Mouse (Mus musculus) liver, embryonic 16.5 days (tissue): ENCODE results near the gene Sorbs2. TPM values are rescaled to one million over a fixed set of nuclear protein-coding genes. Genes with fewer than 3 reads are reported as not detected.

ENCODE experiments used
- ATAC-seq: fragments of 200-750 bp; cut with Nextera tagmentation; 2 replicates; pipeline ENCODE4 v1.8.0; 2017; ENCODE audit warnings: low read depth, mild to moderate bottlenecking, moderate number of reproducible peaks, moderate library complexity
- H3K27ac ChIP-seq: fragments of 300-500 bp; sonication (generic); 2 replicates; pipeline ENCODE4 v1.5.1; 2014; ENCODE audit warnings: mild to moderate bottlenecking, low read length
- H3K27me3 ChIP-seq: fragments of 300-500 bp; sonication (generic); 2 replicates; pipeline ENCODE4 v1.6.1; 2014; ENCODE audit warnings: low read depth, low read length, mixed read lengths; ENCODE audit not compliant: control insufficient read depth, insufficient read depth
- H3K36me3 ChIP-seq: fragments of 300-500 bp; sonication (generic); 2 replicates; pipeline ENCODE4 v1.6.1; 2014; ENCODE audit warnings: mild to moderate bottlenecking; ENCODE audit not compliant: control insufficient read depth, insufficient read depth
- H3K4me1 ChIP-seq: fragments of 300-500 bp; sonication (generic); 2 replicates; pipeline ENCODE4 v1.6.1; 2014; ENCODE audit warnings: low read depth, low read length, mixed read lengths; ENCODE audit not compliant: control insufficient read depth
- H3K4me2 ChIP-seq: fragments of 300-500 bp; sonication (generic); 2 replicates; pipeline ENCODE4 v1.6.1; 2014; ENCODE audit warnings: low read depth, low read length, mixed read lengths
- H3K4me3 ChIP-seq: fragments of 300-500 bp; sonication (generic); 2 replicates; pipeline ENCODE4 v1.5.1; 2014; ENCODE audit warnings: low read depth, mild to moderate bottlenecking, low read length
- H3K9ac ChIP-seq: fragments of 300-500 bp; sonication (generic); 2 replicates; pipeline ENCODE4 v1.6.1; 2014; ENCODE audit warnings: low read depth, low read length
- H3K9me3 ChIP-seq: fragments of 300-500 bp; sonication (generic); replicated peaks from 2 replicates; pipeline ENCODE4 v1.6.1; 2016; ENCODE audit warnings: low read length; ENCODE audit not compliant: control insufficient read depth
- WGBS: fragments of 180-500 bp; shearing (Covaris S2); extraction: QIAGEN DNeasy Blood & Tissue Kit; methylation state at CpG from one replicate; pipeline ENCODE4 v1.1.7; 2014; ENCODE audit not compliant: insufficient replicate concordance; 5-methylcytosine and 5-hydroxymethylcytosine counted together
- polyA plus RNA-seq: library from polyadenylated mRNA; unstranded; fragments of >200 nt; fragmentation: Nextera tagmentation; extraction: Ambion mirVana; gene quantifications from 2 replicates; pipeline ENCODE4 v1.2.1, GENCODE M21; 2015

Gene Sorbs2
- polyA plus RNA-seq, 1 experiment from 2014 or later = 13.7 TPM

DNA sequence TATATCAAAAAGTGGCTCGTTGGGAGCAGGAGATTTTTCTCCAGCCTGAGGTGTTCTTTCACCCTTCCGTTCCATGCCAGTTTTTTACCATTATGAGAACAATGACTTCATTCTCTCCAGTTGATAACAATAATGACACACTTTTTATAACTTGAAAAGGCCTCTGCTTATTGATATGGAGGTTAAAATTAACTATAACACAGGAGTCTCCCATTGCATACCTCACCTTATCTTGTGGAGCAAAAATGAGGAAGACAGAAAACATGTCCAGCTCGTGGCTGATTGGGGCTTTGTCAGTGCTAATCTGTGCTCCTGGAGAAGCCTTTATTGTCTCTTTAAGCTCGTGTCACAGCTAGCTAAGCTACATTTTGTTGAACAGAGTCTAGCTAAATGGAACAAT is 77.6 kb downstream of the Sorbs2 start:
- Histone ChIP-seq H3K4me2 (no peak overlapping the region), H3K27me3 (no peaks in the 10 kb centered on the region), H3K4me3 (no peak overlapping the region), H3K9ac (no peak overlapping the region), H3K27ac (no peak overlapping the region), H3K36me3 (no peaks in the 10 kb centered on the region), H3K4me1 (no peaks in the 10 kb centered on the region), H3K9me3 (no peaks in the 10 kb centered on the region)
- no peak for ATAC-seq
- WGBS = 42% methylated on average over 4 of the region's 4 CpGs

DNA sequence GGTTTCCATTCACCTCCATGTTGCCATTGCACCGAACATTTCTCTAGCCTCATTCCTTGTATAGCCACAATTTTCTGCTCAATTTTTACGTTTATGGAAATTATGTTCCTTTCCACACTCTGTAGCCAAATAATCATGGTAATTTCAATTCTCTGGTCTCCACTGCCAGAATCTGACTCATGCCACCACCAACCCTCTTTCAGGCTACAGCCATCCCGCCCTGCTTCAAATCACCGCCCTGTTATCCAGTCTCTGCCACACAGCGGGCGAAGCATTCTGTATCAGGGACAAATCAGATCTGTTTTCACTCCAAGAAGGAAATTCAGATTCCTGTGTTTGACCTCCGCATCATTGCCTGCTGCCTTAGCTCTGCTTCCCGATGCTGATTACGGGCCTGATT is 79.4 kb downstream of the Sorbs2 start:
- Histone ChIP-seq H3K27ac (no peak overlapping the region), H3K4me3 (no peak overlapping the region), H3K9ac (no peak overlapping the region), H3K4me1 (no peaks in the 10 kb centered on the region), H3K36me3 (no peaks in the 10 kb centered on the region), H3K9me3 (no peaks in the 10 kb centered on the region), H3K4me2 (no peak overlapping the region), H3K27me3 (no peaks in the 10 kb centered on the region)
- WGBS = 72% methylated on average over 9 of the region's 9 CpGs
- no peak for ATAC-seq

DNA sequence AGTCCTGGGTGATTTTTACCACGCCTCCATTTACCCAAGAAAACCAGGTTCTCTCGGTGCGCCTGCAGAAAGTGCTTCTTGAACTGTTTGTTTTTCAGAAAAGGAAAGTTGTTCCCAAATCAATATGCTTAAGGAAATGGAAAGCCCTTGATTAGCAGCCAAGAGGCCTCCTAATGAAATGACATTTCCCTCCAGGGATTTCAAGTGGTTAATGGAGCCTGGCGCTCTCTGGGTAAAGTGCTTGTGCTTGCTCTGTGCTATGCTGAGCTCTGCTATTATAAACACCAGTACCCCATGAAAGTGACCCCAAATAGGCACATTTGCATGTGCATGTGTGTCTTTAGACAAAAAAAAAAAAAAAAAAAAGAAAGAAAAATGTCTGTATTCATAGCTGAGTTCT is 84.3 kb downstream of the Sorbs2 start:
- Histone ChIP-seq H3K4me2 (no peak overlapping the region), H3K4me1 (no peaks in the 10 kb centered on the region), H3K4me3 (no peak overlapping the region), H3K27ac (no peak overlapping the region), H3K9me3 (no peaks in the 10 kb centered on the region), H3K27me3 (no peaks in the 10 kb centered on the region), H3K36me3 (no peaks in the 10 kb centered on the region), H3K9ac (no peak overlapping the region)
- no peak for ATAC-seq
- WGBS = 69% methylated on average over 4 of the region's 4 CpGs

DNA sequence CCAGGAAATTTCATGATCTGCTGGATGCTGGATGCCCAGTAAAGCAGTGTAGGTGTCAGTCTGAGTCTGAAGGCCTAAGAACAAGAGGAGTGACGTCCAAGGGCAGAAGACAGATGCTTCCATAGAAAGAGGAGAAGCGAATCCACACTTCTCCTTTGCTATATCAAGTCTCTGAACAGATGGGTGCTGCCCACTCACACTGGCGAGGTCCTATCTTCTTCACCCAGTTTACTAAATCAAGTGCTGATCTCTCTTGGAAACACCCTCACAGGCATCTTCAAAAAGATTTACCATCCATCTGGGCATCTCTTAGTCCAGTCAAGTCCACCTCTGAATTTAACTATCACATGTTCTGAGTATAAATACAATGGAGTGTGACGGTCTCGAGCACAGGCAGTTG is 86.1 kb downstream of the Sorbs2 start:
- Histone ChIP-seq H3K9me3 (no peaks in the 10 kb centered on the region), H3K4me1 (no peaks in the 10 kb centered on the region), H3K4me3 (no peak overlapping the region), H3K9ac (no peak overlapping the region), H3K27ac (no peak overlapping the region), H3K36me3 (no peaks in the 10 kb centered on the region), H3K4me2 (no peak overlapping the region), H3K27me3 (no peaks in the 10 kb centered on the region)
- 51% methylated on average over 5 of the region's 5 CpGs for WGBS
- no peak for ATAC-seq

DNA sequence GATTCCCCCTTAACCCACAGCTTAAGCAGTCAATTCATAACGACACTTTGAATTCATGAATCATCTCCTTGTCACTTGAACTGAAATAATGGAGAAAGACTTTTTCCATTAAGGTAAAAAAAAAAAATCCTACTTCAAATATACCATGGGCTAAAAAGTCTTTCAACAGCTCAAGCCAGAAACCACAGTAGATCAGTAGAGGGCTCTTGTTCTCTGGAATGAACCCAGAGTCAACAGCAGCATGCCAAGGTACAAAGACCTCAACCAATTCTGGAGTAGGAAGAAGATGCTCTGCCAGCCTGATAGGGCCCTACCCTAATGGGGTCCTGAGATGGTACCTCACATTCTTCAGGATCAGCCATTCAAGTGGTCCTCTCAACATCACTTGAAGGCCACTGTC is 88.4 kb downstream of the Sorbs2 start:
- 41% methylated on average over 1 of the region's 1 CpGs for WGBS
- H3K36me3 ChIP-seq = no peaks in the 10 kb centered on the region
- no peak overlapping the region for H3K4me2 ChIP-seq
- ATAC-seq = no peak
- H3K27me3 ChIP-seq = no peaks in the 10 kb centered on the region
- no peaks in the 10 kb centered on the region for H3K9me3 ChIP-seq
- no peak overlapping the region for H3K27ac ChIP-seq
- H3K4me3 ChIP-seq = no peak overlapping the region
- no peaks in the 10 kb centered on the region for H3K4me1 ChIP-seq
- H3K9ac ChIP-seq = no peak overlapping the region

DNA sequence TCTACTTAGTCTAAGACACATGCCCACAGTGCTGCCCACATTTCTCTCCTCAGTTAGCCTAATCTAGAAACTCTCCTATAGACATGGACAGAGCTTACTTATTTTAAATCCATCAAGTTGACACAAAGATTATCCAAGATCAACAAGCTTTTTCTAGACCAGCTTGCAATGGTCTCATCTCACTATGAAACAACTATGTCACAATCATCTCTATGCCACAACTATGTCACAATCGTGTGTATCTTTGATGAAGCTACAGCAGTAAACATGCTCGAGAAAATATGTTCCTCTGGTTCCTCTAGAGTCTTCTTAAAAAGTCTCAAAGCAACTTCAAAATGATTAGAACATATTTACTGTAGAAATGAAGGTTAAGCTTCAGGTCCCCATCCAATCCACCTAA is 89.0 kb downstream of the Sorbs2 start:
- 49% methylated on average over 2 of the region's 2 CpGs for WGBS
- Histone ChIP-seq H3K4me2 (no peak overlapping the region), H3K36me3 (no peaks in the 10 kb centered on the region), H3K4me3 (no peak overlapping the region), H3K27me3 (no peaks in the 10 kb centered on the region), H3K9ac (no peak overlapping the region), H3K27ac (no peak overlapping the region), H3K9me3 (no peaks in the 10 kb centered on the region), H3K4me1 (no peaks in the 10 kb centered on the region)
- ATAC-seq = no peak

DNA sequence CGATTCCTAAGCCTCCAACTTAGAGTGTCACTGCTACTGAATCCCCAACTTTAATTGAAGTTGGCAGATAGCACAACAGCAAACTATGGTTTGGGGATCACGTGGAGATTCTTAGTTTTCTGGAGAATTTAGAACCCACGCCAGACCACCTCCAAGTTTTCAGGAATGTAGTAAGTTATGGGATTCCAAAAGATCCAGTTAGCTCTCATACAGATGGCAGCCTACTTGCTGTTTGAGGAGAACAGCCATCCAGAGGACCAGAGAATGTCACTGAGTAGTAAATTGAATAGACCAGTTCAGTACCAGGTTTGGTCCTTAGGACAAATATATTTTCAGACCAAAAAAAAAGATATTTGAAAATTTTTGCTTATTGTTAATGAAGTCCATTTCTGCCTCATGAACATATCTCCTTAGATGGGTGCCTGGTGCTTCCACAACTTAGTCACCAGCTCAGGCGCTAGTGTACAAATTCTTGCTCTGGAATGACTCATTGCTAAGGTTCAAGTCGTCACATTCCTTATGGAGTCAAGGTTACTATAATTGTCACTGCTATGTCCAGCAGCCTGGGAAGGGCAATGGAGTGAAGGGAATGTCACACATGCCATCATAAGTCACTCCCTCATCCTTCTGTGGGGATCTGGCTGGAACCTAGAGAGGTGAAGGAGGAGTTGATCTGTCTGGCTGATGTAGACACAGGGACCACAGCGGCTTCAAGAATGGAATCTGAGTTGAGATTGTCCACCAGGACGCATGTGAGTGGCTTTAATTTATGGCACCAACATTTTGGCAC is 90.2 kb downstream of the Sorbs2 start:
- Histone ChIP-seq H3K27ac (no peak overlapping the region), H3K4me3 (no peak overlapping the region), H3K36me3 (no peaks in the 10 kb centered on the region), H3K27me3 (no peaks in the 10 kb centered on the region), H3K9me3 (no peaks in the 10 kb centered on the region), H3K4me1 (no peaks in the 10 kb centered on the region), H3K9ac (no peak overlapping the region), H3K4me2 (no peak overlapping the region)
- ATAC-seq = no peak
- WGBS = 57% methylated on average over 7 of the region's 7 CpGs

DNA sequence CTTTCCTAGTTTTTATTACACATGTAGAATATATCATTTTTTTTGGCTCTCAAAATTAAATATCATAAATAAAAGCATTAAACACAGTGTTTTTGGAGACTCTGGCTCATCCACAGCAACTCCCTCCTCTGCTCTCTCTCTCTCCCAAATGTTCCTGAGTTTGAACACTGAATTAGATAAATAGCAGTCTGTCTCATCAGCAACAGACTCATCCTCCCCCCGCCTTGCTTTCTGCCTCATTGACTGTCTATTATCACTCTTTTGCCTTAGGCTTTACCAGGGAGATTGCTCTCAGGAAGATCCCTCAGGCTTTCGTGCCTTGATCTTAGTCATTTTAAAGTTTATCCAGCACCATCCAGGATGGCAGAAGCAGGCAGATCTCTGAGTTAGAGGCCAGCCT is 91.3 kb downstream of the Sorbs2 start:
- no peak overlapping the region for H3K9ac ChIP-seq
- no peak overlapping the region for H3K4me3 ChIP-seq
- 60% methylated on average over 2 of the region's 2 CpGs for WGBS
- no peak for ATAC-seq
- H3K4me1 ChIP-seq = no peaks in the 10 kb centered on the region
- H3K9me3 ChIP-seq = no peaks in the 10 kb centered on the region
- H3K36me3 ChIP-seq = no peaks in the 10 kb centered on the region
- H3K4me2 ChIP-seq = no peak overlapping the region
- H3K27ac ChIP-seq = no peak overlapping the region
- no peaks in the 10 kb centered on the region for H3K27me3 ChIP-seq

DNA sequence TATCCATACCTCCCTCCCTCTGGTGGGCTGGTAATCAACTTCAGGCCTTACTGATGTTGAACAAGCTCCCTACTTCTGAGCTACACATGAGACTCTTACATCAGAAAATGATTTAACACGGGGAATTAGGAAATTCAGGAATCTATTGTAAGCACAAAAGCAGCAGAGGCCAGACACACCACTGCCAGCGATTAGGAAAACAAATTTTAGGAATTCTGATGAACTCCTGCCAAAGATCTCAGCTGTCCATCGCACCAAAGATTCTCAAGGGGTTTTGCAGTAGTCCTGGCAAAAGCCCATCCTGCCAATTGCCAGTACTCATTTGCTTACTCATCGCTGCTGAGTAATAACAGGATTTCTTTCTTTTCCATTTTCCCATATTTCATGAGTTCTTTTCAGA is 94.4 kb downstream of the Sorbs2 start:
- Histone ChIP-seq H3K27me3 (no peaks in the 10 kb centered on the region), H3K9me3 (no peaks in the 10 kb centered on the region), H3K4me2 (no peak overlapping the region), H3K4me3 (no peak overlapping the region), H3K27ac (no peak overlapping the region), H3K9ac (no peak overlapping the region), H3K36me3 (no peaks in the 10 kb centered on the region), H3K4me1 (no peaks in the 10 kb centered on the region)
- no peak for ATAC-seq
- 55% methylated on average over 4 of the region's 4 CpGs for WGBS
